Mouse (Mus musculus) embryonic facial prominence, embryonic 15.5 days (tissue): ENCODE results near the gene Gpc6. TPM values are rescaled to one million over a fixed set of nuclear protein-coding genes. Genes with fewer than 3 reads are reported as not detected.

Source experiments
- ATAC-seq: fragments of 200-750 bp; cut with Nextera tagmentation; 2 replicates; pipeline ENCODE4 v1.8.0; 2017; ENCODE audit warnings: low read depth, moderate TSS enrichment; ENCODE audit not compliant: insufficient number of reproducible peaks, low FRiP score, low TSS enrichment
- H3K27ac ChIP-seq: fragments of 300-500 bp; sonication (generic); replicated peaks from 2 replicates; pipeline ENCODE4 v1.5.1; 2015; ENCODE audit warnings: mild to moderate bottlenecking, inconsistent platforms
- H3K27me3 ChIP-seq: fragments of 300-500 bp; sonication (generic); 2 replicates; pipeline ENCODE4 v1.6.1; 2015; ENCODE audit warnings: inconsistent platforms
- H3K36me3 ChIP-seq: fragments of 300-500 bp; sonication (generic); 2 replicates; pipeline ENCODE4 v1.6.1; 2015; ENCODE audit warnings: mild to moderate bottlenecking, inconsistent platforms
- H3K4me1 ChIP-seq: fragments of 300-500 bp; sonication (generic); 2 replicates; pipeline ENCODE4 v1.6.1; 2015; ENCODE audit warnings: inconsistent platforms
- H3K4me2 ChIP-seq: fragments of 300-500 bp; sonication (generic); replicated peaks from 2 replicates; pipeline ENCODE4 v1.6.1; 2015; ENCODE audit warnings: mild to moderate bottlenecking, inconsistent platforms
- H3K4me3 ChIP-seq: fragments of 300-500 bp; sonication (generic); replicated peaks from 2 replicates; pipeline ENCODE4 v1.5.1; 2015; ENCODE audit warnings: mild to moderate bottlenecking, inconsistent platforms
- H3K9ac ChIP-seq: fragments of 300-500 bp; sonication (generic); 2 replicates; pipeline ENCODE4 v1.6.1; 2015; ENCODE audit warnings: inconsistent platforms
- H3K9me3 ChIP-seq: fragments of 300-500 bp; sonication (generic); replicated peaks from 2 replicates; pipeline ENCODE4 v1.6.1; 2016; ENCODE audit warnings: inconsistent platforms
- WGBS: fragments of 180-500 bp; shearing (Covaris S2); methylation state at CpG from one replicate; pipeline ENCODE4 v1.1.7; 2015; 5-methylcytosine and 5-hydroxymethylcytosine counted together
- polyA plus RNA-seq: library from polyadenylated mRNA; unstranded; fragments of >200 nt; fragmentation: Nextera tagmentation; extraction: Ambion mirVana; gene quantifications from 2 replicates; pipeline ENCODE4 v1.2.1, GENCODE M21; 2015

Gpc6 gene
- polyA plus RNA-seq, 1 experiment from 2014 or later, result 42.3 TPM

DNA sequence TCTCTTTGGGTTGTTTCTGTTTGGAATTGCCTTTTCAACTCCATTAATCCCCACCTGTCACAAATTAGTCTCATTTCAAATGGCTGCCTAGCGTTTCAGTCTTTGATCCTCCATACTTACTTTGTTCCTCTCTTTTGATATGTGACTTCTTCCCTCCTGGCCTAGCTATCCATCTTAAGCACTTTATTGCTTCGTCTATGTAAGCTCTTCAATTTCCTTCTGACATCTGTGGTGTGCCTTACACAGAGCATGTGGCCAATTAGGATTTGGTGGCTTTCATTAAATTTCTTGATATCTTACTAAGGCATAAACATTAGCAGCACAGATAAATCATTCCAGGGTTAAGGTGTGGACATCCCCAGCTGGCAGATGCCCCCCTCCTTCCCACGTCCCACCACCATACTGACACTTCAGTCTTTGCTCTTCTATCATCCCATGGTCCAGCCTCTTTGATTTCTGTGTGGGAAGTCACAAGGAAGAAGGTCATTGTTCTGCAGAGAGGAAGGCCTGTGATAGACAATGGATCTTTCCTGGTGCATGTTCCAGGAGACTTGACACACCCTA lies 88.5 kb downstream of the Gpc6 start:
- Histone ChIP-seq H3K27ac (no peak overlapping the region), H3K4me3 (no peak overlapping the region), H3K4me2 (no peak overlapping the region), H3K27me3 (no peaks in the 10 kb centered on the region), H3K36me3 (no peaks in the 10 kb centered on the region), H3K9me3 (no peaks in the 10 kb centered on the region), H3K9ac (no peak overlapping the region), H3K4me1 (no peaks in the 10 kb centered on the region)
- ATAC-seq, result no peak
- 38% methylated on average over 3 of the region's 3 CpGs for WGBS

GRCm38 (mm10) chr14:117015333-117015922 lies 90.3 kb downstream of the Gpc6 start:
- Histone ChIP-seq H3K9ac (no peak overlapping the region), H3K27ac (no peak overlapping the region), H3K9me3 (no peaks in the 10 kb centered on the region), H3K27me3 (no peaks in the 10 kb centered on the region), H3K4me2 (no peak overlapping the region), H3K4me1 (no peaks in the 10 kb centered on the region), H3K4me3 (no peak overlapping the region), H3K36me3 (no peaks in the 10 kb centered on the region)
- ATAC-seq, result no peak
- 31% methylated on average over 4 of the region's 4 CpGs for WGBS

DNA sequence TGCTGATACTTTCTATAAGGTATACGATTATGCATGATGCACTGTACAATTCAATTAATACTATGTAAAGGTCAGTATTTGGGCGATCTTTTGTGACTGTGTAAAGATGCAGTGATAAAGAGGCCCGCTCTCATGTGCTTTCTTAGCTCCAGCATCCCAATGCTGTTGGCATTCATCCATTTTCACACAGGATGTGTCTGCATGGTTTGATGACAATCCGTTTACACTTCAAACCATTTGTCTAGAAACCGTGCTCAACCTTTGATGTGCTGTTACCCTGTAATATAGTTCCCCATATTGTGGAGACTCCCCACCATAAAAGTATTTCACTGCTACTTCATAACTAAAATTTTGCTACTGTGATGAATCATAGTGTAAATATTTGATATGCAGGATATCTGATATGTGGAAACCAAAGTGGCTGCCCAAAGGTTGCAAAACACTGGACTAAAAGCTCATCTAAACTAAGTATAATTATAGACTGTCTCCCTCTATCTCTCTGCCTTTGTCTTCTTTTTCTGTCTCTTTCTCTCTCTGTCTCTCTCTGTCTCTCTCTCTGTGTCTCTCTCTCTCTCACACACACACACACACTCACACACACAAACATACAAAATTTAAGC lies 97.2 kb downstream of the Gpc6 start:
- WGBS, result 73% methylated on average over 5 of the region's 5 CpGs
- Histone ChIP-seq H3K9ac (no peak overlapping the region), H3K4me1 (no peaks in the 10 kb centered on the region)

DNA sequence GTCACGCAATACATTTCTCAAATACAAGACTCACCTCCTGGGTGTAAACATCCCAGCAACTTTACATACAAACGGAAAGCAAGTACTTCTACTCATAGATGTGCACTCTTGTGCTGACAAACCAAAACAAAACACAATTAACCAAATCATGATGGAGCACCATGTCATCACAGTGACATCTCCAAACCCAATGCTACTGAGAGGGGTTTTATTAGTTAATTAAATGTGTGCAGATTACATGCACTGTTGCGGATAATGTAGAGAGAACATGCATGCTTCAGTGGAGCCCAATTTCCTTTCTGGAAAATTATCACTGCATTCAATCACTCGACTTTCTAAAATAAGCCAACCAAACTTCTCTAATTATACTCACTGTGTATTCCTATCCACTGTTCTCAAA lies 109.0 kb downstream of the Gpc6 start:
- ATAC-seq, result no peak
- no peak overlapping the region for H3K9ac ChIP-seq
- 67% methylated on average over 4 of the region's 4 CpGs for WGBS
- H3K27ac ChIP-seq, result no peak overlapping the region
- no peaks in the 10 kb centered on the region for H3K27me3 ChIP-seq
- no peaks in the 10 kb centered on the region for H3K36me3 ChIP-seq
- H3K4me2 ChIP-seq, result no peak overlapping the region
- no peaks in the 10 kb centered on the region for H3K9me3 ChIP-seq
- H3K4me3 ChIP-seq, result no peak overlapping the region
- H3K4me1 ChIP-seq, result no peaks in the 10 kb centered on the region

More for the DNA sequence above, 97.2 kb downstream of the Gpc6 start:
- Histone ChIP-seq H3K4me3 (no peak overlapping the region), H3K27ac (no peak overlapping the region), H3K4me2 (no peak overlapping the region), H3K27me3 (no peaks in the 10 kb centered on the region), H3K9me3 (no peaks in the 10 kb centered on the region), H3K36me3 (no peaks in the 10 kb centered on the region)
- ATAC-seq, result no peak

DNA sequence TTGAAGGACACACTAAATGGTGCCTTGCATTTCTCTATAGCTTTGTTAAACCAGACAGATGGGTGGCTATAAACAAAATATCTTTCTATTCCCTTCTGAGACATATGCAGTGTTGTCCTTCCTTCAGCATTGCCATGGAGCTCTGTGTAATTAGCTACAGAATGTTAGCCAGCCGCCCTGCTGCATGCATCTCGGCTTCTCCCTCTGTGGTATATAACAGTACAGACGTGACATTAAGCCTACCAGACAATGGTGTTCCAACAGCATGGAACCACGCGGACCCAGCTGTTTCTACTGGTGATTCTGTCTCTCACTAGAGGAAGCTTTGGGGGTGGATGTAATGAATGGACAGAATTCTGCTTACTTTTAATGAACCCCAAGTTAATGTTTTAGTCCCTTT lies 115.9 kb downstream of the Gpc6 start:
- H3K27ac ChIP-seq, result no peak overlapping the region
- H3K4me3 ChIP-seq, result no peak overlapping the region
- H3K4me2 ChIP-seq, result no peak overlapping the region
- H3K36me3 ChIP-seq, result no peaks in the 10 kb centered on the region
- no peaks in the 10 kb centered on the region for H3K27me3 ChIP-seq
- no peaks in the 10 kb centered on the region for H3K9me3 ChIP-seq
- no peak for ATAC-seq
- H3K9ac ChIP-seq, result no peak overlapping the region
- 73% methylated on average over 5 of the region's 5 CpGs for WGBS
- H3K4me1 ChIP-seq, result no peaks in the 10 kb centered on the region

GRCm38 (mm10) chr14:117048951-117049350 lies 123.8 kb downstream of the Gpc6 start:
- Histone ChIP-seq H3K9me3 (no peaks in the 10 kb centered on the region), H3K9ac (no peak overlapping the region), H3K4me2 (no peak overlapping the region), H3K4me1 (no peaks in the 10 kb centered on the region), H3K27ac (no peak overlapping the region), H3K36me3 (no peaks in the 10 kb centered on the region), H3K4me3 (no peak overlapping the region), H3K27me3 (no peaks in the 10 kb centered on the region)
- 21% methylated on average over 2 of the region's 2 CpGs for WGBS
- ATAC-seq, result no peak

- 72% methylated on average over 8 of the region's 8 CpGs for WGBS
- ATAC-seq, result no peak
Measured at GRCm38 (mm10) chr14:117050877-117051276, 125.8 kb downstream of the Gpc6 start.

DNA sequence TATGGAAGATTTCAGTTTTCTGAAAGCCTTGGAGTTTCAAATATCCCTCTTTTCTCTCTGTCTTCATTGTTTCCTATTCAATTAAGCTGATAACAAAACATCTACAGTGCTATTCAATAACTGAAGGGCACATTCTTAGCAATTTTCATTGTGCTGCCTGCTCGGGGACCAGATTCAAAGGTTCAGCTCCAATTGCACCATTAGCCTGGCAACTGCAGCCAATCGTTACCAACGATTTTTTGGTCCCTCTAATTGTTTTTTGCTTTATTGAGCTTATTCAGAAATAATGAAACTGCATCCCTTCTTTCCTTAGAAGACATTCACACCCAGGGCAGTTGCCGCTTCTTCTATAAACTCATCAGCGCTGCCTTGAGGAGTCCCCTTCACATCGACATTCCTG lies 128.2 kb downstream of the Gpc6 start:
- no peaks in the 10 kb centered on the region for H3K9me3 ChIP-seq
- no peaks in the 10 kb centered on the region for H3K27me3 ChIP-seq
- no peak for ATAC-seq
- H3K36me3 ChIP-seq, result no peaks in the 10 kb centered on the region
- WGBS, result 81% methylated on average over 6 of the region's 6 CpGs
- H3K9ac ChIP-seq, result no peak overlapping the region
- H3K4me1 ChIP-seq, result no peaks in the 10 kb centered on the region
- no peak overlapping the region for H3K4me2 ChIP-seq
- no peak overlapping the region for H3K4me3 ChIP-seq
- no peak overlapping the region for H3K27ac ChIP-seq

More at GRCm38 (mm10) chr14:117050877-117051276, 125.8 kb downstream of the Gpc6 start:
- no peak overlapping the region for H3K4me3 ChIP-seq
- no peaks in the 10 kb centered on the region for H3K9me3 ChIP-seq
- no peaks in the 10 kb centered on the region for H3K36me3 ChIP-seq
- no peak overlapping the region for H3K4me2 ChIP-seq
- H3K27ac ChIP-seq, result no peak overlapping the region
- no peaks in the 10 kb centered on the region for H3K27me3 ChIP-seq
- H3K9ac ChIP-seq, result no peak overlapping the region
- no peaks in the 10 kb centered on the region for H3K4me1 ChIP-seq

- Histone ChIP-seq H3K9ac (no peak overlapping the region), H3K27ac (no peak overlapping the region), H3K4me3 (no peak overlapping the region), H3K9me3 (no peaks in the 10 kb centered on the region), H3K4me2 (no peak overlapping the region), H3K4me1 (no peaks in the 10 kb centered on the region), H3K27me3 (no peaks in the 10 kb centered on the region), H3K36me3 (no peaks in the 10 kb centered on the region)
- 39% methylated on average over 2 of the region's 2 CpGs for WGBS
- ATAC-seq, result no peak
Measured at GRCm38 (mm10) chr14:117055134-117055533, 130.0 kb downstream of the Gpc6 start.

- Histone ChIP-seq H3K4me1 (no peaks in the 10 kb centered on the region), H3K9me3 (no peaks in the 10 kb centered on the region), H3K27ac (no peak overlapping the region), H3K27me3 (no peaks in the 10 kb centered on the region), H3K4me3 (no peak overlapping the region), H3K9ac (no peak overlapping the region), H3K4me2 (no peak overlapping the region), H3K36me3 (no peaks in the 10 kb centered on the region)
- WGBS, result 68% methylated on average over 2 of the region's 2 CpGs
- ATAC-seq, result no peak
Measured at GRCm38 (mm10) chr14:117061078-117061477, 136.0 kb downstream of the Gpc6 start.

- Histone ChIP-seq H3K4me1 (no peaks in the 10 kb centered on the region), H3K4me3 (no peak overlapping the region), H3K9me3 (no peaks in the 10 kb centered on the region), H3K27ac (no peak overlapping the region), H3K27me3 (no peaks in the 10 kb centered on the region), H3K9ac (no peak overlapping the region), H3K4me2 (no peak overlapping the region), H3K36me3 (no peaks in the 10 kb centered on the region)
- ATAC-seq, result no peak
- 79% methylated on average over 2 of the region's 2 CpGs for WGBS
Measured at GRCm38 (mm10) chr14:117061527-117061926, 136.4 kb downstream of the Gpc6 start.

- Histone ChIP-seq H3K9me3 (no peaks in the 10 kb centered on the region), H3K4me1 (no peaks in the 10 kb centered on the region), H3K9ac (no peak overlapping the region), H3K36me3 (no peaks in the 10 kb centered on the region), H3K27me3 (no peaks in the 10 kb centered on the region), H3K4me3 (no peak overlapping the region), H3K4me2 (no peak overlapping the region), H3K27ac (no peak overlapping the region)
- WGBS, result 82% methylated on average over 5 of the region's 5 CpGs
- no peak for ATAC-seq
Measured at GRCm38 (mm10) chr14:117068179-117068578, 143.1 kb downstream of the Gpc6 start.
